Mouse (Mus musculus) midbrain, embryonic 11.5 days (tissue): ENCODE measurements at regions not wholly inside any gene's neighbourhood (a gene's known extent, or its start where the extent isn't known, plus 50 kb on each side); places are given as distances from the start of the nearest gene placed in this dataset.

ENCODE experiments used
- ATAC-seq: fragments of 200-750 bp; cut with Nextera tagmentation; 2 replicates; pipeline ENCODE4 v1.8.0; 2017; ENCODE audit warnings: moderate TSS enrichment, moderate library complexity; ENCODE audit not compliant: low FRiP score
- DNase-seq: peaks from one replicate; pipeline ENCODE4 v3.0.0; 2015; ENCODE audit warnings: low spot score; ENCODE audit errors: missing footprints
- H3K27ac ChIP-seq: fragments of 300-500 bp; sonication (generic); 2 replicates; pipeline ENCODE4 v1.5.1; 2014; ENCODE audit warnings: low read depth, low read length
- H3K27me3 ChIP-seq: fragments of 300-500 bp; sonication (generic); 2 replicates; pipeline ENCODE4 v1.6.1; 2014; ENCODE audit warnings: mild to moderate bottlenecking, low read length, moderate library complexity, mixed read lengths; ENCODE audit not compliant: control insufficient read depth, insufficient read depth
- H3K36me3 ChIP-seq: fragments of 300-500 bp; sonication (generic); 2 replicates; pipeline ENCODE4 v1.6.1; 2014; ENCODE audit warnings: mild to moderate bottlenecking, low read length, moderate library complexity, mixed read lengths; ENCODE audit not compliant: control insufficient read depth, insufficient read depth
- H3K4me1 ChIP-seq: fragments of 300-500 bp; sonication (generic); 2 replicates; pipeline ENCODE4 v1.6.1; 2014; ENCODE audit warnings: low read length; ENCODE audit not compliant: control insufficient read depth, insufficient read depth
- H3K4me2 ChIP-seq: fragments of 300-500 bp; sonication (generic); 2 replicates; pipeline ENCODE4 v1.6.1; 2014; ENCODE audit warnings: mild to moderate bottlenecking, moderate library complexity
- H3K4me3 ChIP-seq: fragments of 300-500 bp; sonication (generic); 2 replicates; pipeline ENCODE4 v1.5.1; 2014; ENCODE audit warnings: low read depth, low read length
- H3K9ac ChIP-seq: fragments of 300-500 bp; sonication (generic); 2 replicates; pipeline ENCODE4 v1.6.1; 2014; ENCODE audit warnings: low read length
- H3K9me3 ChIP-seq: fragments of 300-500 bp; sonication (generic); 2 replicates; pipeline ENCODE4 v1.6.1; 2016; ENCODE audit warnings: low read length; ENCODE audit not compliant: control insufficient read depth
- WGBS: fragments of 180-500 bp; shearing (Covaris S2); extraction: QIAGEN DNeasy Blood & Tissue Kit; methylation state at CpG from one replicate; pipeline ENCODE4 v1.1.7; 2014; 5-methylcytosine and 5-hydroxymethylcytosine counted together

DNA sequence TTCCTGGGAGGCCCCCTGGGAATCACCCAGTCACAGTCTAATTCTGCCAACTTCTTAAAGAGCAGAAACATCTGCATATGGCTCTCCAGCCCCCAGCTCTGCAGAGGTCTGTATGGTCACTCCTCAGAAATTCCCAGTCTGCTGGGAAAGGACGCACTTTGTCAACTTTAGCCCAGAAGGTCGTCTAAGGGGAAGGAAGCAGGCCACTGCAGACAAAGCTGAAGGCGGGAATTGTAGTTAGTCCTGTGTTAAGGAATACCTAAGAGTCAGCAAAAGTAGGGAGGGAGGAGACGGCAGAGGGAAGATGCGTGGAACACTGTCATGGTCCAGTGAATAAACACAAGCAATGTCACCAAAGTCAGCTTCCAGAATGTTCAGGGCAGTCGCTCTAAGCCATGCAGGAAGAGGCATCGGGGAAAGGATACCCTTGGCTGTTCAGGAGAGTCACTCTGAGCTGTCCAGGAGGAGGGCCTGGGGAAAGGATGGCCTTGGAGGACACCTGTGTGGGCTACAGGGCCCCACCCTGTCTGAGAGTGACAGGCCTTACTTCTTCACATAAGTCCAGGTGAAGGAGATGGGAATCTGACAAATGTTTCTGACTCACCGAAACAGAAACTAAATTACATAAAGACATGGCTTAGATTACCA, 230.1 kb upstream of the Adgrl2 start:
- ATAC-seq (peak; percentile 33; the same call in 1 of the 2 replicates), DNase-seq (peak; percentile 88)
- H3K9ac ChIP-seq, result no peak overlapping the region
- 31% methylated on average over 8 of the region's 8 CpGs for WGBS
- no peaks in the 10 kb centered on the region for H3K36me3 ChIP-seq
- H3K27ac ChIP-seq, result no peak overlapping the region
- peaks cover 3% of the 10 kb centered on the region; the same call in 1 of the 2 replicates for H3K4me1 ChIP-seq
- no peak overlapping the region for H3K4me3 ChIP-seq
- H3K27me3 ChIP-seq, result peaks cover 2% of the 10 kb centered on the region; the same call in 1 of the 2 replicates
- H3K9me3 ChIP-seq, result no peaks in the 10 kb centered on the region
- H3K4me2 ChIP-seq, result no peak overlapping the region

DNA sequence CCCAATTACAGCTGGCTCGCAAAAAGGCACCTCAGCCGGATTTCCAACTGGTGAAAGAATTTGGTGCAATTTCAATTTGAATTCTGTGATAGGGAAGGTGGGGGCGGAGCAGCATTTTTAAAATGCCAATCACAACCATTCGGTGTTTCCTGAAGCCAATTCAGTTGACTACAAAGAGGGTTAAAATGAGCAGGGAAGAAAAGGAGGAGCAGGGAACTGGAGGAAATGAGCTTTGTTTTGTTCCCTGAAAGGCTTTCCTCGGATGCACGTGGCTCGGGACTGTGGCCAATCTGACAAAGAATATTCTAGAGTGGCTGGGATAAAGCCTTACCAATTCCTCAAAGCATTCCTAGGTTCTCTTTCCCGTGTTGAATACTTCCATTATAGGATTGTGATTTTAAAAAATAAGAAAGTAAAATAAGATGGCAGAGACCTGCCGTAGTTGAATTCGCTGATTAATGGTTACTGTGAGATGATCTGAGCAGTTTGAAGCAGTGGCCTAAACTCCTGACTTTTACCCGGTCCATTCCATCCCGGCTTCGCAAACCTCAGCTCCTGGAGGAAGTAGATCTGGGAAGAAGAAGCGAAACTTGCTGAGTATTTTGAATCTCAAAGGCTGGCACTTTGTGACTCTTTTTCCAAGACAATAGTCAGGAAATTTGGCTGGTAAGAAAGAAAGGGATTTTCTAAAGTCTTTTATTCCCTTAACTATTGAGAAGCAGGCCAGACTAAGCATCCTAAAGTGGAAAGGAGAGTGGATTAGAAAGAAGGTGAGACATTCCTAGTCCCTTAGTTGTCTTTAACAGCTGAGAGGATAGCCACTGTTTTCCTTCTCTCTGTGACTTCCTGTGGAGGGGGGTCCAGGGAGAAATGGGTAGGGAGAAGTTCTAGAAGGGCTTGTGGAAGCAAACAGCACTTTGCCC, 229.3 kb upstream of the Adgrl2 start:
- Histone ChIP-seq H3K4me1 (peaks cover 3% of the 10 kb centered on the region; the same call in 1 of the 2 replicates), H3K4me2 (no peak overlapping the region), H3K4me3 (no peak overlapping the region), H3K27me3 (peaks cover 2% of the 10 kb centered on the region; the same call in 1 of the 2 replicates), H3K9ac (no peak overlapping the region), H3K9me3 (no peaks in the 10 kb centered on the region), H3K36me3 (no peaks in the 10 kb centered on the region), H3K27ac (no peak overlapping the region)
- ATAC-seq, result no peak
- 27% methylated on average over 14 of the region's 14 CpGs for WGBS
- no peak for DNase-seq

DNA sequence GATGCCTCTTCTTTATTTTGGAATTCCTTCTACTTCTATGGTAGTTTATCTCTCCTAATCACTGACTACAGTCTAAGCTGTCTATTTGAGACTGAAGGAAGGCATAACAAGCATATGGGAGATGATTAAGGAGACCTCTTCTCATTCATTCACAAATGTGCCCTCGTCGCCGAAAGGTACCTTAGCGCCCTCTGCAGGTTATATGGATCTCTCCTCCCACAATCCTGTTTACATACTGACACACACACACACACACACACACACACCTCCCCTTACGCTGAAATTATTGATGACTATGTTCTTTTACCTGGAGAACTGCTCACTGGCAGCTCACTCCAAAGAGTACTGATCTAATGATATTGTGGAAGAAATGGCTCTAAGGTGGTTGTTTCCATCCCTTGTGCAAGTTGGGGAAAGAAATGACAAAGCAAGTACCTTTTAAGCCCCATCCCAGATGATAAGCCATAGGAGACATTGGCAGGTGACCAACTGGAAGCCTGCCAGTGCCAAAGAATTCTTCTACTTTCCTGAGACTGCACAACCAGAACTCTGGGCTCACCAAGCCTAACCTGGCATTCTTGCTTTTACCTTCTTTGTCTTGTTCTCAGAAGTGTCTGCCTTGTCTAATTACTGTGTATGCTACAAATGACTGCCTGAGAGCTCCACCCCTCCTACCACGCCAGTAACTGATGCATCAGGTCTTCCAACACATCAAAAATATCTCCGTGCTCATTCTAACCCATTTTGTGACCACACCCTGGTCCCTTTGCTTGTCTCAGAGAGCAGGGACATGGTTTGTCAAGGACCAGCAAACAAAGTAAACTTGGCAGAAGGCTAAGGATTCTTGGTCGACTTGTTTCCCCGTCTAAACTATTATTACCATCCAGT, 227.8 kb upstream of the Adgrl2 start:
- no peak for ATAC-seq
- Histone ChIP-seq H3K36me3 (no peaks in the 10 kb centered on the region), H3K9me3 (no peaks in the 10 kb centered on the region)

DNA sequence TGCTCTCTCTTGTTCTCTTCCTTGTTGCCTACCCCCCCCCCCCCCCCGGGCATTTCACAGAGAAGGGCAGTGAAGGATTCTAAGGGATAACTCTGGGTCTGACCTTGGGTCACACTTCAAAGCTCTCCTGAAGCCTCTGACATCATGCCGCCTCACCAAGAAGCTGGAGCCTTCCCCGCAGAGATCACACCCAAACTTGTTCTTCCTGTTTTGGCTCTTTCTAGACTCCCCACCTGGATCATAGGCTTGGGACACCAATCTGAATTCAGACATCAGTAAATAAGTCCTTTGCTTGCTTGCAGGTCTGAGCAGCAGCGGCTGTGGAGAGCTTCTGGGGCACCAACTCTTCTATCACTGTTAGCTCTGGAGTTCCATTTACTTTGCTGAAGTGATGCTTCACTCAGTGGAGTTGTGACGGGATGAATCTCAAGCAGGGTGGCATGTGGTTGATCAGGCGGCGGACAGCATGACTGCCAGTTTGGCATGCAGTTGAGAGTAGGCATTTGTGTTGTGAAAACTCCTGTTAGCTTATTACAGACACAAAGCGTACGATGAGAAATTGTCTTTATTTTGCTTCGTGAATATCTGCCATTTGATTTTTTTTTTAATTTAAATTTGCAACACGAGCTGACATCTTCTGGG, 226.5 kb upstream of the Adgrl2 start:
- no peak overlapping the region for H3K4me3 ChIP-seq
- peaks cover 2% of the 10 kb centered on the region; the same call in 1 of the 2 replicates for H3K27me3 ChIP-seq
- H3K4me2 ChIP-seq, result no peak overlapping the region
- 70% methylated on average over 11 of the region's 11 CpGs for WGBS
- no peak overlapping the region for H3K9ac ChIP-seq
- H3K9me3 ChIP-seq, result no peaks in the 10 kb centered on the region
- peaks cover 3% of the 10 kb centered on the region; the same call in 1 of the 2 replicates for H3K4me1 ChIP-seq
- H3K27ac ChIP-seq, result no peak overlapping the region
- no peak for DNase-seq
- no peak for ATAC-seq
- no peaks in the 10 kb centered on the region for H3K36me3 ChIP-seq

More for the DNA sequence above, 227.8 kb upstream of the Adgrl2 start:
- Histone ChIP-seq H3K27ac (no peak overlapping the region), H3K4me1 (peaks cover 3% of the 10 kb centered on the region; the same call in 1 of the 2 replicates), H3K4me2 (no peak overlapping the region), H3K9ac (no peak overlapping the region), H3K4me3 (no peak overlapping the region), H3K27me3 (peaks cover 2% of the 10 kb centered on the region; the same call in 1 of the 2 replicates)
- DNase-seq, result no peak
- WGBS, result 90% methylated on average over 9 of the region's 9 CpGs

DNA sequence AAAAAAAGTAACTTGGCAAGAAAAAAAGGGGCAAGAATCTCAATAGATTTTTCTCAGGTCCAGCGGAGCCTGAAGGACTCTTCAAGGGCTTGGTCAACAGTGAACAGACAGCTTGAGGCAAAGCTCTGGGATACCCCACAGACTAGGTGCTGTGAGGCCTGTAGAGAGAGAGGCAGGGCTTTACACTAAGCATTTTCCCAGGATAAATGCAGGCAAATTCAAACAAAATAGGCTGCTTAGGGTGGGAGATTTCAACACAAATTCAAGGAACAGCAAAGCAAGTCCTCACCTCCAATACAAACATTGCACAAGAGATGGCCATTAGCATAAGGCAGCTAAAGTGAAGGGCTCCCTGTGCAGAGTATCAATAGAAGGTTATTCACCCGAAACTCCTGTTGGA, 225.3 kb upstream of the Adgrl2 start:
- Histone ChIP-seq H3K4me3 (no peak overlapping the region), H3K9me3 (no peaks in the 10 kb centered on the region), H3K9ac (no peak overlapping the region), H3K4me1 (peaks cover 3% of the 10 kb centered on the region; the same call in 1 of the 2 replicates), H3K27me3 (peaks cover 2% of the 10 kb centered on the region; the same call in 1 of the 2 replicates), H3K4me2 (no peak overlapping the region), H3K27ac (no peak overlapping the region), H3K36me3 (no peaks in the 10 kb centered on the region)
- ATAC-seq (no peak), DNase-seq (no peak)
- 62% methylated on average over 2 of the region's 2 CpGs for WGBS

DNA sequence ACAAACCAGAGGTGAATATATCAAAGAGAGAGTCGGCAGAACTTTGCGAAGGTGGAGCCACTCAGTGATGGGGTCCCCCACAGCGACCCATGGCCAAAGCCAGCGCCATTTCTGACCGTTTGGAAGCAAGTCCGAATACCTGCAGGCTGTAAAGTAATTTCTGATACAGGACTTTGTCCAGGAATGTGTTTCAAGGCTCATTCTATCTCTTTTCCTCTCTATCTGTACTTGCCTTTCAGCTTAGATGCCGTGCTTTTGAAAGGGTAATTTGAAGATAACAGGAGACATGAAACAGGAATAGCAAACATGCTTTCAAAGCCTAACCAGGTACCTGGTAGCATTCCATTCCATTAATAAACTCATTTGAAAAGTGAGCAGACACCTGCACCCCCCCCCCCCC, 221.6 kb upstream of the Adgrl2 start:
- ATAC-seq, result no peak
- WGBS, result 89% methylated on average over 7 of the region's 7 CpGs
- no peak overlapping the region for H3K9ac ChIP-seq

DNA sequence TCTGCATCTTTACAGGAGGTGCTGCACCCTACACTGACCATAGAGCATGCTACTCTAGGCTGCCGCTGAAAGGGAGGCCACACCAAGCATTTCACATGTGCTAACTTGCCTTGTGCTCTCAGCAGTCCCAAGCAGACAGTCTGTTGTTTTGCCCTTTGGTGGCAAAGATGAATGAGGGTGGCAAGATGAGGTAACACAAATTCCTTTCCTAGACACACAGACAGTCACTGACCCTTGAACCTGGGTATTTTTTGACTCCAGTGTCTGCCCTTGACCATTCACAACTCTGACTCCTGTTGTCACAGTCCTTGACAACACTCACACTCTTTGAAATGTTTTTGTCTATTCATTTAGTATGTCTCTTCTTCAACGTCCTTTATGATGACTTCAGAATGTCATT, 218.9 kb upstream of the Adgrl2 start:
- Histone ChIP-seq H3K27me3 (no peaks in the 10 kb centered on the region), H3K4me2 (no peak overlapping the region), H3K36me3 (no peaks in the 10 kb centered on the region), H3K4me3 (no peak overlapping the region), H3K4me1 (no peaks in the 10 kb centered on the region), H3K9me3 (no peaks in the 10 kb centered on the region), H3K27ac (no peak overlapping the region), H3K9ac (no peak overlapping the region)
- ATAC-seq (no peak), DNase-seq (no peak)
- WGBS, result 83% methylated on average over 2 of the region's 2 CpGs

More for the DNA sequence above, 221.6 kb upstream of the Adgrl2 start:
- H3K9me3 ChIP-seq, result no peaks in the 10 kb centered on the region
- no peaks in the 10 kb centered on the region for H3K27me3 ChIP-seq
- no peak overlapping the region for H3K4me2 ChIP-seq
- no peak for DNase-seq
- no peak overlapping the region for H3K27ac ChIP-seq
- H3K4me1 ChIP-seq, result no peaks in the 10 kb centered on the region
- H3K36me3 ChIP-seq, result no peaks in the 10 kb centered on the region
- no peak overlapping the region for H3K4me3 ChIP-seq

DNA sequence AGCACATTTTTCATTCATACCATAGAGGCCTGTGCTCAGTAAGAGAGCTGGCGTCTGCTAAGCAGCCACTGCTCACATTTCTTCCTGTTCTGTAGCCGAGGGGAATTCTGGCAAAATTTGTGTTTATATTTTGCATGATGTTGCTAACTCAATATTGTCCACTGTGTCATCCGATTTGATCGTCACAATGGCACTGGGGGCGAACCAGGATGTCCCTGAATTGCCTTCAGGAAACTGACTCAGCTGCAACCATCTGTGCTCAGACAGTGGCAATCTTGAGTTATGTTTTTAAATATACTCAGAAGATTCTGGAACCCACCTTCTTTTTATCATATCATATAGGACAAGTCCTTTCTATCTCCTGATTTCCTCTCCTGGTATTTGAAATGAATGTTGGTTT, 213.1 kb upstream of the Adgrl2 start:
- H3K4me1 ChIP-seq, result no peaks in the 10 kb centered on the region
- ATAC-seq, result no peak
- H3K36me3 ChIP-seq, result no peaks in the 10 kb centered on the region
- H3K9ac ChIP-seq, result no peak overlapping the region
- no peak for DNase-seq
- 92% methylated on average over 5 of the region's 5 CpGs for WGBS
- no peak overlapping the region for H3K4me2 ChIP-seq
- H3K27ac ChIP-seq, result no peak overlapping the region
- no peak overlapping the region for H3K4me3 ChIP-seq
- H3K9me3 ChIP-seq, result no peaks in the 10 kb centered on the region
- no peaks in the 10 kb centered on the region for H3K27me3 ChIP-seq
